In the genomic region with DNA sequence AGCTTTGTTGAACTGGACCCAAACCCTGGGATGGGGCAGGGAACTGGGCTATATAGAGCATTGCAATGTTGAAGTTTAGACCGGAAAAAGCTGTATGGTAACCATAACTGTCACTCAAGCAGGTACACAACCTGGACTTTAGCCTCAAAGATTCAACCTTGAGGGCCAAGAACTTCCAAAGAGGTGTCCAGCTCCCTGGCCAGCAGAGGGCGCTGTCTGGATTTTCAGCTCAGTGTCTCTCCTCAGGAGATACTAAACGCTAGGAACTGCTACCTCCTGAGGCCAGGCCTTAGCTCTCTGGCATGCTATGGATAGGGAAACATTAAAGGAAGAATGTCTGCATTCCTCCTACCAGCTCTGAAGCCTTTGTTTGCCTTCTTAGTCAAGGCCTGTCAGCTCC, we compare ENCODE assay signal across 8 mouse cellular contexts.
DNase-seq lines count a peak whose midpoint lies in the region; ATAC-seq lines count a peak whose summit lies in the region.

No protein-coding gene starts in this region.

- peaks cover 38% of the 10 kb centered on the region for H3K4me1 ChIP-seq in forebrain, embryonic 13.5 days

- H3K27ac ChIP-seq in forebrain, embryonic 13.5 days: no peak overlapping the region

- no peak overlapping the region for H3K4me2 ChIP-seq in forebrain, embryonic 13.5 days

- DNase-seq in gastrocnemius, adult 18-20 months (ENCODE audit: low spot score): peak; percentile 47
- no peak for DNase-seq in gastrocnemius, postnatal 25 days
- DNase-seq in right cerebral cortex, postnatal 4 days: peak; percentile 39
- no peak for DNase-seq in right cerebral cortex, postnatal 36 days (ENCODE audit: low spot score in 2 of 2)
- DNase-seq in cerebellum, postnatal 14 days: peak; percentile 28 to 58
- peak; percentile 23 for DNase-seq in lung, postnatal 25 days (ENCODE audit: low spot score)
- no peak for DNase-seq in retina, embryonic 14.5 days (ENCODE audit: low spot score)

- H3K36me3 ChIP-seq in forebrain, embryonic 13.5 days (ENCODE audit: poor library complexity, severe bottlenecking): no peaks in the 10 kb centered on the region

- H3K4me3 ChIP-seq in forebrain, embryonic 13.5 days: no peak overlapping the region

- H3K9me3 ChIP-seq in forebrain, embryonic 13.5 days (replicated peaks): no peaks in the 10 kb centered on the region

- peaks cover 3% of the 10 kb centered on the region; the same call in 1 of the 2 replicates for H3K27me3 ChIP-seq in forebrain, embryonic 13.5 days

- WGBS in forebrain, embryonic 13.5 days: 42% methylated on average over 3 of the region's 3 CpGs

- no peak overlapping the region for H3K9ac ChIP-seq in forebrain, embryonic 13.5 days

- no peak for ATAC-seq in forebrain, embryonic 13.5 days

Comparison
In these comparisons a context has a peak if more than half of its experiments do, and no peak if none do; other contexts are left out.
1. DNase-seq: peak in gastrocnemius, adult 18-20 months (single experiment), right cerebral cortex, postnatal 4 days (single experiment), cerebellum, postnatal 14 days (2 of 2) and lung, postnatal 25 days (single experiment); none in gastrocnemius, postnatal 25 days (single experiment), right cerebral cortex, postnatal 36 days (0 of 2) and retina, embryonic 14.5 days (single experiment).